Mouse (Mus musculus) ES-Bruce4 (cell line): ENCODE results near the gene Xpnpep2.

Experiments used
- CTCF ChIP-seq: IDR thresholded peaks from one replicate; pipeline ENCODE4 v1.8.1; 2011; ENCODE audit warnings: low read depth, low read length
- EP300 ChIP-seq: IDR thresholded peaks from 2 replicates; pipeline ENCODE4 v1.6.1; 2011; ENCODE audit warnings: low read depth, low read length; ENCODE audit not compliant: insufficient read depth
- POLR2A ChIP-seq: IDR thresholded peaks from one replicate; pipeline ENCODE4 v1.8.1; 2011; ENCODE audit warnings: low read length; ENCODE audit not compliant: insufficient read depth

DNA sequence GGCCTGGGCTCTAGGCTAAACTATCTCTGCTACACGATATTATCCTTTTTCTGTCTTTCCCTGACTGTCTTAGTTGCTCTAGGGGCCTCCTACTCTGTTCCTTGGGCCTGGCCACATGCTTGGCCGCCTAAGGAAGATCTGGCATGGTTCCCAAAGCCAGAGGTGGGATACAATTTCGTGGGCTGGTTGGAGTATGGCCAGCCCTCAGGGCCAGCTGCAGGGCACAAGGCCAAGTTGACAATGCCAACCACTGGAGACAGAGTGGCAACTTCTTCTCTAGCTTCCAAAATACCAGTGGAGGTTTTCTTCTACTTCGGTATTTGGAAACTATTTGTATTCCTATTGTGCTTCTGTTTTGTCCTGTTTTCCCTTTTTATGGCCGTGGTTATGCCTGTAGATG lies 26.2 kb upstream of the Xpnpep2 start:
- TF ChIP-seq CTCF (no peak), POLR2A (no peak), EP300 (no peak)
